Mouse (Mus musculus) right cerebral cortex, postnatal 36 days (tissue): Measurements from ENCODE around the gene Gtpbp10.

Experiments
- DNase-seq, 2 experiments: peaks; one replicate each; pipeline ENCODE4 v3.0.0; 2022; ENCODE audit warnings: low spot score in 2 of 2, mixed read lengths in 1 of 2

The Gtpbp10 gene

GRCm38 (mm10) chr5:5559079-5559740, at the start of gene Gtpbp10:
Gene Gtpbp10, minus strand, starts transcription at chr5:5559538.
- peak; percentile 82 to 88 for DNase-seq

DNA sequence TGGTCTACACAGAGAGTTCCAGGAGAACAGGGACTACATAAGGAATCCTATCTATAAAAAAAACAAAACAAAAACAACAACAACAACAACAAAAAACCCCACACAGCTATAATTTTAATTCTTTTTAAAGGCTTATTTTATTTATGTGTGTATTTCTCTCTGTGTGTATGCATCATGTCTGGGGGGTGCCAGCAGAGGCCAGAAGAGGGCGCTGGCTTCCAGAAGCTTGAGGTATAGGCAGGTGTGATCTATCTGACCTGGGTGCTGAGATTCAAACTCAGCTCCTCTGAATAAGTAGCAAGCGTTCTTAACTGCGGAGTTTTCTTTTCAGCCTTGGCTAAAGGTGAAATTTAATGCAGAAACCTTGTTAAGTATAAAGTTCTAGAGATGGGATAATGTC, 28.3 kb upstream of the Gtpbp10 start:
- no peak for DNase-seq

GRCm38 (mm10) chr5:5573749-5574317, 14.5 kb upstream of the Gtpbp10 start, which contains the start of gene Gm8773:
Gene Gm8773, plus strand, starts transcription at chr5:5573799.
- DNase-seq: peak; percentile 2

- DNase-seq: no peak
Measured at GRCm38 (mm10) chr5:5562435-5562834, 3.1 kb upstream of the Gtpbp10 start.

GRCm38 (mm10) chr5:5561041-5561706, 1.8 kb upstream of the Gtpbp10 start:
- no peak for DNase-seq

- no peak for DNase-seq
Measured at GRCm38 (mm10) chr5:5559798-5560197, 460 bp upstream of the Gtpbp10 start.

DNA sequence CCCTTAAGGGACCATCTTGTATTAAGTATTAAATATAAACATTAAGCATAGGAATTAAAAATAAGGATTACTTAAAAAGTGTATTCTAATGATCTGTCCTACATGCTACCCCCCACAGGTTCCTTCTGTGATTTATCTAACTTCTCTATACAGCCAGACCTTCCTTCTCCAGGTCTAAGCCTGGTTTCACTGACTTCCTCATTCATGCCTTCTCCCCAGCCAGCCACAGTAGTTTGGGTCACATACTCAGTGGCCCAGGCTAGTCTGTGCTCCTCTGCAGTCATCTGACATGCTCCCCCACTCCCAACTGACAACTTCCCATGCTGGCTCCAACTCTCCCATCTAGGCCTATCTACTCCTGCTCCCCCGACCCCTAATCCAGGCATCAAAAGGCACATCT, 8.2 kb downstream of the Gtpbp10 start:
- no peak for DNase-seq

- DNase-seq: no peak
Measured at GRCm38 (mm10) chr5:5540385-5540784, 19.0 kb downstream of the Gtpbp10 start.

DNA sequence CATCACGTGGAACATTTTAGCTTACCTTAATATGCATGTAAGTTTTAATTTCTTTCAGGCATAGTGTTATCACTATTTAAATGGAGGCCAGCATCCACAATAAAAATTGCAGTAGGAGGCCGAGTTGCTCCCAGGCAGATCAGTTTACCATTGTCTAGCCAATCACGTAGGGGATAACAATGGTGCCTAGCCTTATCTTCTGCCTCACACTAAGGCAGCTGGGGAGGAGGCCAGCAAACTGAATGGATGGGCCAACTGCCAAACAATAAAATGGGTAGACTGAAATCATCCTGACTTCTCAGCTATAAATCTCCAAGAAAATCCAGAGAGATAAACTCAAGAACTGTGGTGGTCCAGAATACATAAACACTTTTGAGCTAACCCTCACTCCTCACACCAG, 19.6 kb downstream of the Gtpbp10 start:
- no peak for DNase-seq

DNA sequence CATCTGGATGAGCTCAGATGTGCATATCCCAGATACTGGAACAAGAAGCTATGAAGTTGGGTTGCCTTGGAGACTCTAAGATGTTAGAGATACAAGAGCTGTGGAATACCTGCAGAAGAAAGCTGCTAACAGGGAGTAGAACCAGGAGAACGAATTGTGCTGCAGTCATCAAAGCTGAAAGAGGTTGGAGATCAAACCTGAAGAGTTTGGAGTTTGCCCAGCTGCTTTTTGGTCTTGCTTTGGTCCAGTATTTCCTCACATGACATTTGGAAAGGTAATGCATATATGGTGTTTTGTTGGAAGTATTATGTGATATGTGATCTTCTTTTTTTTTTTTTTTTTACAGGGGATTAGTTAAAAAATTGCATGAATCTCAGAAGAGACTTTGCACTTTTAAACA, 23.2 kb downstream of the Gtpbp10 start:
- DNase-seq: no peak

- DNase-seq: no peak
Measured at GRCm38 (mm10) chr5:5533656-5534420, 25.5 kb downstream of the Gtpbp10 start.

GRCm38 (mm10) chr5:5515411-5515810, 43.9 kb downstream of the Gtpbp10 start:
- no peak for DNase-seq

DNA sequence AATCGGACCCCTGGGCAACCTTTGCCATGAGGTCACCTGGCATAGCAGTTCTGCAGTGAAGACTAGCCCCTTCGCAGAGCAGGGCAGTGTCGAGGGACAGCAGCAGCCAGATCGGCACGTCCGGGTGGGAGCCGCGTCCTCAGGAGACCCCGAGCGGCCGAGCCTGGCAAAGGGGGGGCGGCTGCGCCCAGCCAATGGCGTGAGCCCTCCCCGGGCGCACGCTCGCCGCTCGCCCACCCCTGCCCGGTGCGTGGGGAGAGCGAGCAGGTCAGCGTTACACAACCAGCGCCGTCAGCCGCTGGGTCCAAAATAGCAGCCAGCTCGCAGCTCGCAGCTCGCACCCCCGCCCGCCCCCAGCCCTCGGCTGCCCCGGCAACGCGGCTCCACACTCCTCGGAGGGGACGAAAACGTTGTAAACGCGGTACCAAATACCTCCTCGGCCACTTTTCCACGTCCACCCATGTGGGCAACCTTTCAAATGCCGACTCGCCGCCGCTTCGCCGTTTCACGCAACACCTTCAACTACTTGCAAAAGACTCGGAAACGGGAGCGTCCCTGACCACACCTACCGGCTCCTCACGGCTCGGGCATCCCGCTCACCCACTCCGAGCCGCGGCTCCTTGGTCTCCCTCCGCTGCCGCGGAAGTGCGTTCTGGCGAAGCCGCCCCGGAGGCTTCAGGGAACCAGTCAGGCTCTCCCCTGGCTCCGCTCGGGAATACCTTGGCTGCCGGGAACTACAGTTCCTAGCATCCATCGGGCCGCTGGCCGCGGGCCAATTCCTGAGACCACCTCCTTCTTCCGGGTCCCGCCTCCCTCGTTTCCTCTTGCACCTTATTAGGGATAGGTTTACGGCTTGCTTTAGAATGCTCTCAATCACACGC, 44.9 kb downstream of the Gtpbp10 start, which contains the start of gene Cldn12:
Gene Cldn12 (minus strand): TSS at position 763 of the 881 bp plus-strand sequence.
- DNase-seq: peak; percentile 96 to 97

- no peak for DNase-seq
Measured at GRCm38 (mm10) chr5:5511401-5511800, 47.9 kb downstream of the Gtpbp10 start.

DNA sequence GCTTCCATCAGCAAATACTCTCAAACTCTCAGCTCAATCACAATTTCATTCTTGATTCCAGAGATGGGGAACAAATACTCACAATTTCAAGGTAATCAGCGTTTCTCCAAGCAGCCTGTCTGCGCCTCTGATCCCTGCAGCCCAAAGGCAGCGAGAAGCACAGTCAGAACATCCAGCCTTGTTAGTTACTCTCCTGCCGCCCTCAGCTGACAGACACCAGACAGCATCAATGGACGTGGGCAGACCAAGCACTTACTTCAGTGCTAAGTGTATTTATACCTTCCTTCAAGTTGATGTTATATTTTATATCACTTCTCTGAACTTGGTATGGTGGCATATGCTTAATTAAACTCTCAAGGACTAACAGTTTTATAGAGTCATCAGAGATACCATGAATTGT, 48.3 kb downstream of the Gtpbp10 start:
- peak in 1 of 2 experiments; percentile 50 for DNase-seq

GRCm38 (mm10) chr5:5510304-5510887, 48.9 kb downstream of the Gtpbp10 start:
- peak in 1 of 2 experiments; percentile 10 for DNase-seq

DNA sequence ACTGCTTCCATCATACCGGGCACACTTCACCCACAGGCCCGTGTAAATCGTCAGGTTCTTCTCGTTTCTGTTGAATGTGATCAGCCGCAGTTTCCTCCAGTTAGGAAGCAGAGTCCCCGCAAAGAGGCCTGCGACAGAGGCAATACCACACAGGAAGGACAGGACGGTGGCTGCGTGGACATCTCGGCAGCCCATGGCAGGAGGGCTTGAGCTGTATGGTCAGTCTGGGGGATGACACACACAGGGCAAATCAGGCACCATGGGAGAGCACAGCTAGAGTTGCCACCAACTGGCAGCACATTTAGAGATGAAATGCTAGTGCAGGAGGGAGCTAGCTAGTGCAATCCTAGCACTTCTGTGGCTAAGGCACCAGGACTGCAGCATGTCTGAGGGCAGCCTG, 51.1 kb downstream of the Gtpbp10 start:
- DNase-seq: no peak

GRCm38 (mm10) chr5:5507701-5508225, 51.6 kb downstream of the Gtpbp10 start:
- DNase-seq: peak; percentile 34 to 52

- no peak for DNase-seq
Measured at GRCm38 (mm10) chr5:5504456-5504855, 54.9 kb downstream of the Gtpbp10 start.

GRCm38 (mm10) chr5:5503381-5503780, 56.0 kb downstream of the Gtpbp10 start:
- no peak for DNase-seq
